ENCODE assay signal across 15 mouse cellular contexts in the genomic region with DNA sequence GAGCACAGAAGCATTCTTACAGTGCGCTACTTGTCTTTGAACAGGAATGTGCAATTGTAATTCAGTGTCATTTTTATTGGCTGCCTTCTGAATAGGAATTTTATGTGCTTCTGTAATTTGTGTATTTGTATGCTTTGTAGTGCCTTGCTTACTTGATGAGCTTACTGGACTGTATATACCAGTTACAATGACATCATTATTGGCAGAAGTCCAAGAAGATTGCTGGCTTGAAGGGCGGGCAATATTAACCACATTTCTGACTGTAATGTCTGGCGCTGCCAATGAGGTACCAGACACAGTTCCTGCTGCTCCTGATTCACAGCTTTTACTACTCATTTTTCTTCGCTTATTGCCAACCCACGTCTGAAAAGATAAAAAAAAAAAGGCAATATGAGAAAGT. TPM values are rescaled to one million over a fixed set of nuclear protein-coding genes. Genes with fewer than 3 reads are reported as not detected.
DNase-seq lines count a peak whose midpoint lies in the region; ATAC-seq and TF ChIP-seq lines count a peak whose summit lies in the region.
"Had no signal": no experiment of that assay in that cellular context is flagged by ENCODE, and none has a peak within 500 bp of the region (broad histone marks: within the 10 kb centered on the region; RNA-seq: fewer than 3 reads in every experiment).

No protein-coding gene starts in this region.

- H3K4me2 ChIP-seq in forebrain, embryonic 13.5 days, result no peak overlapping the region
- H3K4me2 ChIP-seq: liver, embryonic 13.5 days had no signal

- no peaks in the 10 kb centered on the region for H3K79me2 ChIP-seq in MEL (ENCODE audit: control insufficient read depth, insufficient read depth, low read length, poor library complexity)

- TF ChIP-seq POLR2A in MEL (IDR thresholded peaks at IDR 0.05; ENCODE audit: control insufficient read depth in 1 of 2, insufficient read depth in 1 of 2, low read depth in 1 of 2, low read length in 2 of 2, poor library complexity in 1 of 2), result no peak

- H3K4me1 ChIP-seq in forebrain, embryonic 13.5 days, result no peaks in the 10 kb centered on the region
- H3K4me1 ChIP-seq in forebrain, embryonic 10.5 days, result no peaks in the 10 kb centered on the region
- H3K4me1 ChIP-seq in MEL (ENCODE audit: control insufficient read depth in 1 of 2, insufficient read depth in 2 of 2, low read length in 2 of 2), result peaks cover 2 to 3% of the 10 kb centered on the region in 2 experiments; a peak in 2 of 4 replicates
- H3K4me1 ChIP-seq: liver, embryonic 13.5 days had no signal

- H3K9ac ChIP-seq in forebrain, embryonic 13.5 days, result no peak overlapping the region
- no peak overlapping the region for H3K9ac ChIP-seq in MEL (ENCODE audit: control insufficient read depth, low read depth, low read length, poor library complexity, severe bottlenecking)
- H3K9ac ChIP-seq: liver, embryonic 13.5 days had no signal

- H3K27ac ChIP-seq in forebrain, embryonic 13.5 days, result no peak overlapping the region
- no peak overlapping the region for H3K27ac ChIP-seq in forebrain, embryonic 10.5 days
- no peak overlapping the region for H3K27ac ChIP-seq in MEL (ENCODE audit: control insufficient read depth, low read depth, low read length)
- H3K27ac ChIP-seq: liver, embryonic 13.5 days had no signal

- TF ChIP-seq CTCF in MEL (IDR thresholded peaks at IDR 0.05 in 2 of 3, conservative IDR thresholded peaks at IDR 0.05 in 1 of 3; ENCODE audit: control insufficient read depth in 1 of 3, insufficient read depth in 1 of 3, low read depth in 2 of 3, low read length in 3 of 3, poor library complexity in 1 of 3, severe bottlenecking in 1 of 3), result no peak

- no peaks in the 10 kb centered on the region for H3K27me3 ChIP-seq in forebrain, embryonic 13.5 days
- H3K27me3 ChIP-seq in forebrain, embryonic 10.5 days (ENCODE audit: poor library complexity, severe bottlenecking), result no peaks in the 10 kb centered on the region
- no peaks in the 10 kb centered on the region for H3K27me3 ChIP-seq in MEL (ENCODE audit: control insufficient read depth in 1 of 2, insufficient read depth in 2 of 2, low read length in 2 of 2)
- H3K27me3 ChIP-seq: liver, embryonic 13.5 days had no signal

- no peak for TF ChIP-seq EP300 in MEL (IDR thresholded peaks at IDR 0.05; ENCODE audit: low read depth in 1 of 2, low read length in 2 of 2)

- H3K36me3 ChIP-seq in forebrain, embryonic 13.5 days (ENCODE audit: poor library complexity, severe bottlenecking), result no peaks in the 10 kb centered on the region
- H3K36me3 ChIP-seq in forebrain, embryonic 10.5 days (replicated peaks), result no peaks in the 10 kb centered on the region
- peaks cover 0 to 7% of the 10 kb centered on the region in 2 experiments; a peak in 2 of 4 replicates for H3K36me3 ChIP-seq in MEL (ENCODE audit: control insufficient read depth in 1 of 2, insufficient read depth in 2 of 2, low read length in 2 of 2)
- H3K36me3 ChIP-seq: liver, embryonic 13.5 days had no signal

- no peak overlapping the region for H3K4me3 ChIP-seq in forebrain, embryonic 13.5 days
- no peak overlapping the region for H3K4me3 ChIP-seq in forebrain, embryonic 10.5 days
- peak overlapping the region; percentile 6 to 18; a peak in 1 of 4 replicates for H3K4me3 ChIP-seq in MEL (ENCODE audit: control insufficient read depth in 1 of 2, insufficient read depth in 1 of 2, low read depth in 2 of 2, low read length in 2 of 2)
- H3K4me3 ChIP-seq: liver, embryonic 13.5 days had no signal

- DNase-seq in forebrain, embryonic 10.5 days (ENCODE audit: extremely low spot score, low spot score), result no peak
- peak; percentile 2 for DNase-seq in lung, postnatal 10 days
- DNase-seq in lung, postnatal 25 days (ENCODE audit: low spot score), result no peak
- DNase-seq in MEL (ENCODE audit: low read depth, low spot score), result peak; percentile 89
- DNase-seq in yolk sac, embryonic 10.5 days (ENCODE audit: low spot score), result no peak
- DNase-seq in adrenal gland, postnatal 4 days (ENCODE audit: low spot score in 2 of 2), result no peak
- DNase-seq: adrenal gland, postnatal 14 days; gastrocnemius, postnatal 25 days; heart, postnatal 14 days; kidney, adult 8-10 months; liver, embryonic 13.5 days; right cerebral cortex, postnatal 14 days had no signal

- H3K9me3 ChIP-seq in forebrain, embryonic 13.5 days (replicated peaks), result no peaks in the 10 kb centered on the region
- H3K9me3 ChIP-seq in forebrain, embryonic 10.5 days, result no peaks in the 10 kb centered on the region
- H3K9me3 ChIP-seq in MEL (replicated peaks; ENCODE audit: insufficient read depth, low read length), result no peaks in the 10 kb centered on the region
- H3K9me3 ChIP-seq: liver, embryonic 13.5 days had no signal

- WGBS in forebrain, embryonic 13.5 days, result 50% methylated on average over 5 of the region's 5 CpGs
- WGBS in forebrain, embryonic 10.5 days, result 85% methylated on average over 5 of the region's 5 CpGs

- ATAC-seq in forebrain, embryonic 13.5 days, result peak; percentile 79
- peak; percentile 58; the same call in 1 of the 2 replicates for ATAC-seq in common myeloid progenitor, adult 5-6 weeks (replicated peaks; ENCODE audit: low read depth, poor library complexity, severe bottlenecking)

- TF ChIP-seq RAD21 in MEL (IDR thresholded peaks at IDR 0.05; ENCODE audit: low read depth, low read length), result no peak

TF ChIP-seq in MEL, 35 proteins besides CTCF, POLR2A, EP300 and RAD21:
- TF ChIP-seq MYC (IDR thresholded peaks at IDR 0.05; ENCODE audit: low read depth, low read length), result no peak
- no peak for TF ChIP-seq ELF1 (IDR thresholded peaks at IDR 0.05; ENCODE audit: low read depth, low read length)
- TF ChIP-seq ETS1 (IDR thresholded peaks at IDR 0.05; ENCODE audit: low read depth, low read length), result peak; percentile 85
- TF ChIP-seq ZMIZ1 (IDR thresholded peaks at IDR 0.05; ENCODE audit: low read depth, low read length), result no peak
- no peak for TF ChIP-seq MXI1 (IDR thresholded peaks at IDR 0.05; ENCODE audit: low read depth, low read length)
- peak; percentile 69; the same call in 1 of the 2 replicates for TF ChIP-seq ZNF384 (IDR thresholded peaks at IDR 0.05; ENCODE audit: low read depth, low read length)
- TF ChIP-seq CHD1 (IDR thresholded peaks at IDR 0.05; ENCODE audit: low read depth, low read length), result no peak
- TF ChIP-seq POLR2AphosphoS2 (IDR thresholded peaks at IDR 0.05; ENCODE audit: low read length), result no peak
- no peak for TF ChIP-seq USF2 (IDR thresholded peaks at IDR 0.05; ENCODE audit: borderline replicate concordance in 1 of 2, insufficient read depth in 1 of 2, low read depth in 1 of 2, low read length in 2 of 2)
- TF ChIP-seq GATA1 (IDR thresholded peaks at IDR 0.05; ENCODE audit: low read depth, low read length), result 0 out of 2 replicates have a peak, but pooled peaks have one; percentile 20
- no peak for TF ChIP-seq NELFE (IDR thresholded peaks at IDR 0.05; ENCODE audit: low read depth, low read length)
- TF ChIP-seq UBTF (IDR thresholded peaks at IDR 0.05; ENCODE audit: borderline replicate concordance, insufficient read depth, low read depth, low read length), result no peak
- TF ChIP-seq JUND (IDR thresholded peaks at IDR 0.05; ENCODE audit: low read depth, low read length), result 0 out of 2 replicates have a peak, but pooled peaks have one; percentile 46
- no peak for TF ChIP-seq MAZ (IDR thresholded peaks at IDR 0.05; ENCODE audit: low read depth, low read length)
- no peak for TF ChIP-seq SIN3A (IDR thresholded peaks at IDR 0.05; ENCODE audit: low read length)
- TF ChIP-seq USF1 (IDR thresholded peaks at IDR 0.05; ENCODE audit: low read depth, low read length), result no peak
- no peak for TF ChIP-seq NRF1 (IDR thresholded peaks at IDR 0.05; ENCODE audit: insufficient read depth, low read depth, low read length, poor library complexity, severe bottlenecking)
- TF ChIP-seq MAX (IDR thresholded peaks at IDR 0.05; ENCODE audit: low read length), result no peak
- TF ChIP-seq TAL1 (IDR thresholded peaks at IDR 0.05; ENCODE audit: low read length), result no peak
- TF ChIP-seq CHD2 (IDR thresholded peaks at IDR 0.05; ENCODE audit: low read length), result no peak

RNA-seq across cellular contexts. Expression of gene Hdx, which starts 36.5 kb away (rescaled TPM):
- 1.9 and 2.1 TPM in 2 replicates for polyA plus RNA-seq in forebrain, embryonic 13.5 days (2015; fragmentation: Nextera tagmentation; extraction: Ambion mirVana)
- polyA plus RNA-seq in forebrain, embryonic 10.5 days (2016; fragmentation: Nextera tagmentation; extraction: Ambion mirVana), result 1.7 and 1.8 TPM in 2 replicates
- total RNA-seq in MEL (2012; rRNA removed), result not detected in 2 replicates
- polyA plus RNA-seq in MEL (2012; ENCODE audit: insufficient read depth in 1 of 2, insufficient read length in 2 of 2, low read depth in 1 of 2, low replicate concordance in 2 of 2, missing spikeins in 1 of 2), result not detected
- 0.49 and 0.69 TPM in 2 replicates for total RNA-seq in common myeloid progenitor, adult 5-6 weeks (2017)
- total RNA-seq in adrenal gland, postnatal 4 days (2021), result 1 to 10 TPM; 1.3 to 1.5 TPM
- total RNA-seq: monocyte, adult 5-6 weeks had no signal

Comparison
In these comparisons a context has a peak if more than half of its experiments do, and no peak if none do; other contexts are left out.
1. DNase-seq: peak in lung, postnatal 10 days (single experiment) and MEL (single experiment); none in forebrain, embryonic 10.5 days (single experiment), lung, postnatal 25 days (single experiment), yolk sac, embryonic 10.5 days (single experiment) and adrenal gland, postnatal 4 days (0 of 2).
2. H3K4me3 ChIP-seq: peak in MEL (2 of 2); none in forebrain, embryonic 13.5 days (single experiment) and forebrain, embryonic 10.5 days (single experiment).